Mouse (Mus musculus) macrophage (primary cell): ENCODE data around the gene 1700109H08Rik. TPM values are rescaled to one million over a fixed set of nuclear protein-coding genes. Genes with fewer than 3 reads are reported as not detected.
"Not testable (repeated sequence)": the region's sequence is repeated elsewhere in the genome, so short reads cannot be mapped to it uniquely, and the experiment has no call there.

Experiments
- H3K27ac ChIP-seq: fragments of 350-480 bp; formaldehyde crosslinking; 2 replicates; pipeline ENCODE4 v1.9.0; 2021
- H3K36me3 ChIP-seq: fragments of 350-480 bp; formaldehyde crosslinking; 2 replicates; pipeline ENCODE4 v1.9.0; 2021; ENCODE audit errors: inconsistent target
- H3K4me3 ChIP-seq: fragments of 350-480 bp; formaldehyde crosslinking; 2 replicates; pipeline ENCODE4 v1.9.0; 2021; ENCODE audit errors: inconsistent target
- H3K79me2 ChIP-seq: fragments of 350-480 bp; formaldehyde crosslinking; 2 replicates; pipeline ENCODE4 v1.9.0; 2021; ENCODE audit errors: inconsistent target
- WGBS: methylation state at CpG from one replicate; pipeline ENCODE4 v1.1.7; 2026; ENCODE audit warnings: inconsistent platforms; ENCODE audit not compliant: missing documents; 5-methylcytosine and 5-hydroxymethylcytosine counted together
- polyA plus RNA-seq: library from polyadenylated mRNA; stranded (reverse); fragments of 250-400 nt; gene quantifications from 3 replicates; pipeline ENCODE4 v1.2.4, GENCODE M21; 2018; ENCODE audit warnings: inconsistent platforms
- total RNA-seq, 78 experiments: library from RNA; depleted of rRNA; stranded (reverse); fragments of 250-400 nt; gene quantifications; 1 replicate in 9 of 78; 2 replicates in 24 of 78; 3 replicates in 43 of 78; 4 replicates in 2 of 78; pipeline ENCODE4 v1.2.4; 2018; ENCODE audit warnings: inconsistent platforms in 56 of 78

Gene 1700109H08Rik
- 100 to 1,000 TPM in 1 of 26 experiments, 10 to 100 TPM in 25; 20.7 to 107 (median 32.5) TPM for total RNA-seq (2018; cell fraction: chromatin; rRNA removed)
- total RNA-seq (2018; cell fraction: cytosol; rRNA removed) = 1 to 10 TPM in 11 of 26 experiments, under 1 TPM in 15; 0.11 to 2.4 (median 0.75) TPM
- total RNA-seq (2018; cell fraction: nucleus; rRNA removed) = 10 to 100 TPM in 25 of 26 experiments, 1 to 10 TPM in 1; 9.1 to 69.7 (median 24.4) TPM
- 0.38 to 0.91 TPM (median 0.49 TPM) in 3 replicates for polyA plus RNA-seq

DNA sequence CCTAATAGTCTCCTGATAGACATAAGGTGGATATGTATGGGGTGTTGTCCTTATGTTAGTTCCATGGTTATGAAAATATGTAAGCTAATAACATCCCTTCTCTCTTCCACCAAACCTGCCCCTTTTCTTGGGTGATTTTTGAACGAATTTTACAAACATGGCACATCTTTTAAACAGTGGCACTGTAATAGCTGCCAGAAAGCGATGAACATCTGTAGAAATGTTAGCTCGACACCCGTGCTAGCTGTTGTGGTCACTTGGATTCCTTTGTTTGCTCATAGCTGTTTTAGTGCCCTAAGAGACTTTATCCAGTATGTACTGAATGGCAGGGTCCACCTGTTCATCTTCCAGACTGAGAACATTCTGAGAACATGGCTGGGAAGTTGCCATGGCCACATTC, at the start of gene 1700109H08Rik:
TSS of gene 1700109H08Rik (plus strand) at position 301 of the 400 bp plus-strand sequence.
- WGBS = 92% methylated on average over 4 of the region's 4 CpGs
- H3K4me3 ChIP-seq = no peak within 1 kb of the TSS
- H3K36me3 ChIP-seq = peaks cover 86% of the 10 kb centered on the region
- no peaks in the 10 kb centered on the region for H3K79me2 ChIP-seq
- no peak within 1 kb of the TSS for H3K27ac ChIP-seq

DNA sequence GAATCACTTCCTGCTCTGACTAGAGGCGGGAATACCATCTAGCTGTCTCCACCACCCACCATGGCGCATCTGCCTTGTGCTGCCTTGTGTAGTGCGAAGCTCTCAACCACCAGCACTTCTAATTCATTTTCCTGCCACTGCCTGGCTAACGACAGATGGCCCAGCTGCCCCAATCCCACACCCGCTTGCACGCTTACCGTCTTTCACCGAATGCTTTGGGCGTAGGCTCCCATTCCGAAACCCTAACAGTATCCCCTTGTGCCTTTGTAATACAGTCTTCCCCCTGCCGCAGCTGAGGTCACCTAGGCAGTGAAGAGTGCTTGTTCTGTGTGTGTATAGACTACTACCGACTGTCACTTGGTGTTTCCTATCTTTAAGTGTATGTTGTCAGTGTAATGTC, 49.6 kb upstream of the 1700109H08Rik start:
- Histone ChIP-seq H3K27ac (no peak overlapping the region), H3K36me3 (peaks cover 49% of the 10 kb centered on the region), H3K4me3 (no peak overlapping the region), H3K79me2 (no peaks in the 10 kb centered on the region)
- WGBS = 92% methylated on average over 12 of the region's 12 CpGs

DNA sequence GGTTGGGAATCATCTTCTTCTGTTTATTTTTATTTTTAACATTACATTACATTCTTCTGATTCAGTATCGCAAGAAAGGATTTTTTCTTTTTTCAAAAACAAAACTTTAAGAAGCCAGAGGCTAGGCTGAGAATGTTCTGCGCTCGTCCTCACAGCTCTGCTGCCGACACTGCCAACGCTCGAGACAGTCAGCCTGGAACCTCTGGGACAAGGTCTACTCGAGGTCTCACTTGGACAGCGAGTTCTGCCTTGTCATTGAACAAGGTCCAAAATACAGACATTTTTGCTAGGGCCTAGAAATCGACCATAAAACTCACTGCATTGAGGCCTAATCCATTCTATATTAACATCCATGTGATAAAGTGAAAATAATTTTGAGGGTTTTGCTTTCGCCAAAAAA, 48.5 kb upstream of the 1700109H08Rik start:
- H3K4me3 ChIP-seq = no peak overlapping the region
- H3K36me3 ChIP-seq = peaks cover 49% of the 10 kb centered on the region
- H3K27ac ChIP-seq = no peak overlapping the region
- WGBS = 94% methylated on average over 10 of the region's 10 CpGs
- no peaks in the 10 kb centered on the region for H3K79me2 ChIP-seq

DNA sequence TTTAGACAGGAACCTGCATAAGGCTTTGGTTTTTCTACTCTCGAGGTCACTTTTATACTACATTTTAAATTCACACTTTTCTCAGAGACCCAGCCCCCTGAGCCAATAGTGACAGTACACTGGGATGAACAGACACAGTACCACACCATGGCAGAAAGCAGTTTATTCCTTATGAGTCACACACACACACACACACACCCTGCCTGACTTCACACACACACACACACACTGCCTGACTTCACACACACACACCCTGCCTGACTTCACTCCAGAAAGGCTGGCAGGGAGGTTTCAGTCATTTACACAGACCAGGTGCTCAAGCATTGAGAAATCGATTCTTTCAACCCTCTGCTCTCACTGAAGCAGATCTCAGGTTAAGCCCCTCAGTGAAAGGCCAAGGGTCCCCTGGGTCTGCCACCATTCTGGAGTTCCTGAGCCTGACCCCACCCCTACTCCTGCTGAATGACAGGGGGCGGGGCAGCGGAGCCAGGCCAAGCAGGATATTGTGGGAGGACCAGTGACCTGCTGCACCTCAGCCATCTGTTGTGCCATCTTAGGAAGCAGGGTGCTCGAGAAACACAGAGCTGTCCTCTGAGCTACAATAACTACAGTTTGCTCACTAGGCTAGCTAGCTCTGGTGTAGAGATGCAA, 44.2 kb upstream of the 1700109H08Rik start:
- 84% methylated on average over 5 of the region's 5 CpGs for WGBS
- H3K79me2 ChIP-seq = no peaks in the 10 kb centered on the region
- peaks cover 15% of the 10 kb centered on the region for H3K36me3 ChIP-seq
- H3K27ac ChIP-seq = no peak overlapping the region
- no peak overlapping the region for H3K4me3 ChIP-seq

DNA sequence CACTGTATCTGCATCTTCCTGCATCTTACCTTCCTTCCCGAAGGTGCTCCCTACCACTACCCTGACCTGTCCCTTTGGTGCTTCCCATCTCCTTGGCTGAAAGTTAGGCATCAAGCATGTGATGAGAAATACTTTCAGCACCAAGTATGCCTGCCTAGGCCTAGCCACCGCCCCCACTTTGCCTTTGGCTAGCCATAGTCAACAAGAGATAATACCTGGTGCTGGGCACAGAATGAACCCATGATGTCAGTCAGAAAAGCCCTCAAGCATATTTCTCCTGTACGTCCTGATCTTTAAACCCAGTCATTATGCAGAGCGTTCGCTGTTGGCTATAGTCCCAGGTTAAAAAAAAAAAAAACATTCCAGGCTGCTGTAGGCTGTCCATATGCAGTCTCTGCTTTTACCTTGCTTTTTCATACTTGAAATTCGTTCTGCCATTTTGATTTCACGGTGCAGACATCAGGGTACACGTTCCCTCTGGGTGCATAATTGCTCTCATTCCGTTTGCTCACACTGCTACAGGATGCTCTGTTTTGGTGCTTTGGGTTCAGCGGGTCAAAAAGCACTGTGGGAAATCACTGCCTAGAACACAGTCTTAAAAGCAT, 41.7 kb upstream of the 1700109H08Rik start:
- 92% methylated on average over 10 of the region's 10 CpGs for WGBS
- no peaks in the 10 kb centered on the region for H3K79me2 ChIP-seq
- H3K4me3 ChIP-seq = no peak overlapping the region
- H3K27ac ChIP-seq = no peak overlapping the region
- H3K36me3 ChIP-seq = no peaks in the 10 kb centered on the region

DNA sequence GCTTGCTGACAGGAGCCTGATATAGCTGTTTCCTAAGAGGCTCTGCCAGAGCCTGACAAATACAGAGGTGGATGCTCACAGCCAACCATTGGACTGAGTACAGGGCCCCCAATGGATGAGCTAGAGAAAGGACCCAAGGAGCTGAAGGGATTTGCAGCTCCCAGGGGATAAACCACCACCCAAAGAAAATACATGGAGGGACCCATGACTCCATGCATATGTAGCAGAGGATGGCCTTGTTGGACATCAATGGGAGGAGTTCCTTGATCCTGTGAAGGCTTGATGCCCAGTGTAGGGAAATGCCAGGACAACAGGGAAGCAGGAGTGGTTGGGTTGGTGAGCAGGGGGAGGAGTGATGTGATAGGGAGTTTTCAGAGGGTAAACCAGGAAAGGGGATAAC, 39.3 kb upstream of the 1700109H08Rik start:
- not testable (repeated sequence) for H3K36me3 ChIP-seq, H3K4me3 ChIP-seq, H3K27ac ChIP-seq, H3K79me2 ChIP-seq

DNA sequence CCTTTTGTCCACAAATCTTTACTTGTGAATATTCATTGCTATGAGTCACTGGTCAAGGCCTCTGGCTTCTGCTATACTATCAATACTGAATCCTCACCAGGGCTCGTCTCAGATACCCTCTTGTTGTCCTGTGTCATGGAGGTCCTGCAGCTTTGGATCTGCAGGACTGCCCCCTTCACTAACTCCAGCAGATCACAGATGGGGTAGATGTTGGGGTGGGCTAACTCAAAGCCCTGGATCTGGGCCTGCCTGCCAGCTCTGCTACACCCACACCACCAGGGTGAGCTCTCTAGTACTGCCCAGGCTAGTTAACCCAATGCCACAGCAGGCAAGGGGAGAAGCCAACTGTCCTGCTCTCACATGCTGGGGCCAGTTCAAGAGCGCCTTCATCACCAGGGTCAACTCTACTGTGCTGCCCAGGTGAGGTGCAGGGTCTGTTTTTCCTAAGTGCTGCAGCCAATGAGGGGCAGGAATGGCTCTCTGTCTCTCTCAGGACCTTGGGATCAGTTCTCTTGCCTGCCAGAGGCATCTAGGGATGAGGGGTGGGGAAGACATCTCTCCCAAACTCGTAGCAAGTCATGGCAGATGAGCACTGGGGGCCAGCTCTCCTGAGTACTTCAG, 34.7 kb upstream of the 1700109H08Rik start:
- Histone ChIP-seq H3K27ac (no peak overlapping the region), H3K36me3 (no peaks in the 10 kb centered on the region), H3K79me2 (no peaks in the 10 kb centered on the region), H3K4me3 (no peak overlapping the region)
- 94% methylated on average over 3 of the region's 3 CpGs for WGBS

DNA sequence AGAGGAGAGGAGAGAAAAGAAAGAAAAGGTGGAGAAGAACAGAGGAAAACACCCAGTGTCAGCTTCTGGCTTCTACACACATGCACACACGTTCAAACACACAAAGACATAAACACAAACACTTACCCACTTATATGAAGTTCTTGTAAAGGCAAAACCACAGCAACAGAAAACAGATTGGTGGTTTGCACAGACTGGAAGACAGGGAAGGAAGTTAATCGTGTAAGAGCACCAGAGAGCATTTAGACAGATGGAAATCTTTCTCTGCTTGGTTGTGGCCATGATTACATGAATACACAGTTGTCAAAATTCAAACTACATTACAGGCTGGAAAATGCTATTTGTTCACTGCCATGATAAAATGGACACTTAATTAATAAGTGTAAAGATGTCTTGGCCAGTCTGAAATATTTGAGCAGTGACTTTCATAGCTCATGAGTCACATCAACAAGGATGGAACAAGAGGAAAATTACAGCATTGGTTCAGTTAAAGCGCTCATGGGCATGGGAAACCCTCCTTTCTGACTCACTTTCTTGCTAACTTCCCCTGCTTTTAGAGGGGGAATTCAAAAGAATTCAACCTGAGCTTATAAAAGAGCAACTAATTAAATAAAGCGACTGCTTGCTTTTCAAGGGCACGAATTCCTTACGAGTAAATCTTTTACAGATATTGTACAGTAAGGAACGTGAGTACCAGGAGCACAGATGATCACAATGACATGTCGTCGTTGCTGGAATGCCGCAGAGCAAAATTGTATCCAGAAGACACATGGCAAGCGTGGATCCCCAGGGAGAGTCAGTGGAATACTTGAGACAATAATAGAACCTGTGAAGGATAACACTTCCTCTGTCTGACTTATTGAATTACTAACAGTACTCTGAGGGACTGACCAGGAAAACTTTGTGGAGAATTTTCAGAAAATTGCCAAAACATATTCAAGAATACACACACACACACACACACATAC, 32.6 kb upstream of the 1700109H08Rik start:
- Histone ChIP-seq H3K79me2 (no peaks in the 10 kb centered on the region), H3K36me3 (no peaks in the 10 kb centered on the region), H3K27ac (no peak overlapping the region), H3K4me3 (no peak overlapping the region)
- WGBS = 70% methylated on average over 11 of the region's 11 CpGs

DNA sequence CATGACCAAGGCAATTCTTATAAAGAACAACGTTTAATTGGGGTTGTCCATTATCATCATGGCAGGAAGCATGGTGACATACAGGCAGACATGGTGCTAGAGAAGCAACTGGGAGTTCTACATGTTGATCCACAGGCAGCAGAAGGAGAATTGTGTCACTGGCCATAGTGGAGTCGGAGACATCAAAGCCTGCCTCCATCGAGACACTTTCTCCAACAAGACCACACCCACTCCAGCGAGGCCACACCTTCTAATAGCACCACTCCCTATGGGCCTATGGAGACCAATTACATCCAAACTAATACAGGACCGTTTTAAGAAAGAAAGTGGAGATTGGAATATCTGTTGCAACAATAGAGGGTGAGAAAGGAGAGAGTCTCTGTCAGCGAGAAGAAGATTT, 29.5 kb upstream of the 1700109H08Rik start:
- H3K79me2 ChIP-seq = peaks cover 29% of the 10 kb centered on the region
- H3K27ac ChIP-seq = no peak overlapping the region
- H3K36me3 ChIP-seq = no peaks in the 10 kb centered on the region
- no peak overlapping the region for H3K4me3 ChIP-seq
- 90% methylated on average over 6 of the region's 6 CpGs for WGBS

DNA sequence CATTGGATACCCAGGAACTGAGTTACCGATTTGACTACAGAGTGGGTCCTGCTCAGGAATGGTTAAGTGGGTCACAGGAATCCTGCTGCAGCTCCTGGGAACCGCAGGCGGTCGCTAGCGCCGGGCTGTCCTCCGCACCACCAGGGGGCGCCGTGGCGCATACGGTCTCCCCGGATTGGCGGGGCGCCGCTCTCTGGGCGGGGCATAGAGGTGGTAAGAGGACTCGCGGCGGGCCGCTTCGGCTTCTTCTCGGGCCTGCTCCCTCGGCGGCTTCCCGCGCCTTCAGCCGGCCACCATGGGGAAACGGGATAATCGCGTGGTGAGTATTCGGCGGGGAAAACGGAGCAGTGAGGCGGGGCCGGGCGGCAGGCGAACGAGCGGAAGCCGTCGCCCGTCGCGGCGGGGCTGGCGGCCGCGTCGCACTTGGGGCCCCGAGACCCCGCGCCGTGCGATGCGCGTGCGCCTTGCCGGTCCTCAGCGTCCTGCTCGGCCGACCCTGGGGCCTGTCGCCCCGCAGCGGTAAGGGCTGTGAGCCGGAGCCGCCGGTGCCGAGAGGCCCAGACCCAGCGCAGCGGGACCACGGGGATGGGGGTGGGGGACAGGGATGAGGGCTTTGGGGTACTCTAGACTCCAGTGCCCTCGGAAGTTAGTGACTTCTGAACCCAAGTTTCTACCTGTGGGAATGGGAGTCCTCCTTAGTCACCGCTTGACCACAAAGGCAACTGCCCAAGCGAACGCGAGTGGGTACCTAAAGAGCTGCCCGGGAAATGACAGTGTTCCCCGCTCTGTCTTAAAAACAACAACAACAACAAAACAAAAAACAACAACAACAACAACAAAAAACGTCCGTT, 27.5 kb upstream of the 1700109H08Rik start, which contains the start of gene Fam133b:
TSS of gene Fam133b (plus strand) at position 205 of the 851 bp plus-strand sequence.
- Histone ChIP-seq H3K4me3 (peak within 1 kb of the TSS; percentile 79), H3K27ac (0 out of 2 replicates have a peak within 1 kb of the TSS, but pooled peaks have one; percentile 12), H3K36me3 (no peaks in the 10 kb centered on the region), H3K79me2 (peaks cover 49% of the 10 kb centered on the region)
- under 1% methylated on average over 78 of the region's 80 CpGs for WGBS

DNA sequence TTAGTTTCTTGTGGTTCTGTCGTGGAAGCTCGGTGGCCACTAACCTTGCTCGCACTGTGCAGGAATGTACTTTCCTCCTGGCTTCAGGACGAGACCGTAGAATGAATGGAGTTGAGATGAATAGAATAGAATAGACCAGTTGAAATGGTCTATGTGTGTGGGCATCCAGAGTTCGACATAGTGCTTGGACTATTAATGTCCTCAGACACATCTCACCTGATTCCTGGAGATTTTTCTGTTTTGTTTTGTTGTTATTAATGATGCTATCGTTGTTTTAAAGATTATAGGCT, 26.9 kb upstream of the 1700109H08Rik start:
- Histone ChIP-seq H3K27ac (0 out of 2 replicates have a peak overlapping the region, but pooled peaks have one; percentile 12), H3K79me2 (peaks cover 55% of the 10 kb centered on the region), H3K36me3 (no peaks in the 10 kb centered on the region), H3K4me3 (peak overlapping the region; percentile 79)
- WGBS = 8% methylated on average over 7 of the region's 7 CpGs

DNA sequence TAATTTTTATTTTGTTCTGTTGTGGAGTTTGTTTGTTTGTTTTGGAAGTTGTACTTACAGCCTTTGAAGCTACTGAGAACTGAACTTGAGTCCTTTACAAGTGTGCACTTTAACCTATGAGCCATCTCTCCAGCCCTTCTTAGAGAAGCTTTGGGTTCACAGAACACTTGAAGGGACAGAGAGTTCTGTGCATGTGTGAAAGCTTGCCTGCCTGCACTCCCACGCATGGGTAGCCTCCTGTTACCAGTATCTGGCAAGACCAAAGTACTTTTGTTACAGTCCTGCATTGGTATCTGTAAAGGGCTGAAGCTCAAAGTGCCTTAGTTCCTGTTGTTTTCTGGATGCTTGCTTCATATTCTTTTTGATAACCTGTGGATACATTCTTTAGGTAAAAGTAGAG, 25.1 kb upstream of the 1700109H08Rik start:
- peaks cover 73% of the 10 kb centered on the region for H3K79me2 ChIP-seq
- H3K36me3 ChIP-seq = no peaks in the 10 kb centered on the region
- no peak overlapping the region for H3K27ac ChIP-seq
- 88% methylated on average over 1 of the region's 1 CpGs for WGBS
- H3K4me3 ChIP-seq = no peak overlapping the region

DNA sequence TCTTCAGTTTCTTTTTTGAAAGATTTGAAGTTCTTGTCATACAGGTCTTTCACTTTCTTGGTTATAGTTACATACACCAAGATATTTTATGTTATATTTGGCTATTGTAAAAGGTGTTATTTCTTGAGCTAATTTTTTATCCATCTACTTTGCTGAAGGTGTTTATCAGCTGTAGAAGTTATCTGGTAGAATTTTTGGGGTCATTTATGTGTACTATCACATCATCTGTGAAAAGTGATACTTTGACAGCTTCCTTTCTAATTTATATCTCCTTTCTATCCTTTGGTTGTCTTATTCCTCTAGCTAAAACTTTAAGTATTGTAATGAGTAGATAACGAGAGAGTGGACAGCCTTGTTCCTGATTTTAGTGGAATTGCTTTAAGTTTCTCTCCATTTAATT, 19.9 kb upstream of the 1700109H08Rik start:
- Histone ChIP-seq H3K79me2 (peaks cover 92% of the 10 kb centered on the region), H3K4me3 (no peak overlapping the region), H3K27ac (no peak overlapping the region), H3K36me3 (peaks cover 14% of the 10 kb centered on the region)
- no CpG with 5 or more reads among the region's 1 CpGs for WGBS
